Mouse (Mus musculus) liver, postnatal 0 days (tissue): Measurements from ENCODE around the gene Scyl1.

Experiments
- CTCF ChIP-seq: sonication (generic); IDR thresholded peaks from 2 replicates; pipeline ENCODE4 v1.5.1; 2016; ENCODE audit warnings: antibody characterized with exemption, low read depth
- EP300 ChIP-seq: IDR thresholded peaks from 2 replicates; pipeline ENCODE4 v1.6.1; 2016; ENCODE audit warnings: antibody characterized with exemption, low read depth, mild to moderate bottlenecking

GRCm38 (mm10) chr19:5784958-5785577, 13.8 kb upstream of the Scyl1 start:
- TF ChIP-seq CTCF (no peak), EP300 (no peak)
